Mouse (Mus musculus) intestine, postnatal 0 days (tissue): Measurements from ENCODE around the gene Eif2s2. TPM values are rescaled to one million over a fixed set of nuclear protein-coding genes. Genes with fewer than 3 reads are reported as not detected.
"Not testable (repeated sequence)": the region's sequence is repeated elsewhere in the genome, so short reads cannot be mapped to it uniquely, and the experiment has no call there.

ENCODE experiments used
- ATAC-seq: fragments of 200-750 bp; cut with Nextera tagmentation; 2 replicates; pipeline ENCODE4 v1.8.0; 2017; ENCODE audit warnings: mild to moderate bottlenecking, moderate TSS enrichment, moderate library complexity
- H3K27ac ChIP-seq: fragments of 300-500 bp; sonication (generic); 2 replicates; pipeline ENCODE4 v1.5.1; 2014; ENCODE audit warnings: mild to moderate bottlenecking, low read depth, low read length, moderate library complexity
- H3K27me3 ChIP-seq: fragments of 300-500 bp; sonication (generic); replicated peaks from 2 replicates; pipeline ENCODE4 v1.6.1; 2014; ENCODE audit warnings: low read length, mixed read lengths; ENCODE audit not compliant: control insufficient read depth, insufficient read depth
- H3K36me3 ChIP-seq: fragments of 300-500 bp; sonication (generic); 2 replicates; pipeline ENCODE4 v1.6.1; 2014; ENCODE audit warnings: mild to moderate bottlenecking, moderate library complexity; ENCODE audit not compliant: control insufficient read depth, insufficient read depth
- H3K4me1 ChIP-seq: fragments of 300-500 bp; sonication (generic); replicated peaks from 2 replicates; pipeline ENCODE4 v1.6.1; 2014; ENCODE audit warnings: antibody characterized with exemption, low read length, mixed read lengths; ENCODE audit not compliant: control insufficient read depth, insufficient read depth
- H3K4me2 ChIP-seq: fragments of 300-500 bp; sonication (generic); replicated peaks from 2 replicates; pipeline ENCODE4 v1.6.1; 2014; ENCODE audit warnings: low read depth, mild to moderate bottlenecking, moderate library complexity
- H3K4me3 ChIP-seq: fragments of 300-500 bp; sonication (generic); 2 replicates; pipeline ENCODE4 v1.5.1; 2014; ENCODE audit warnings: low read depth, low read length
- H3K9ac ChIP-seq: fragments of 300-500 bp; sonication (generic); 2 replicates; pipeline ENCODE4 v1.6.1; 2014; ENCODE audit warnings: mild to moderate bottlenecking, low read depth, low read length
- H3K9me3 ChIP-seq: fragments of 300-500 bp; sonication (generic); 2 replicates; pipeline ENCODE4 v1.6.1; 2016; ENCODE audit warnings: mixed run types; ENCODE audit not compliant: control insufficient read depth
- CTCF ChIP-seq: sonication (generic); IDR thresholded peaks from 2 replicates; pipeline ENCODE4 v1.5.1; 2016; ENCODE audit warnings: low read depth, mild to moderate bottlenecking, control low read depth, antibody characterized with exemption, moderate library complexity
- WGBS: fragments of 180-500 bp; shearing (Covaris S2); extraction: QIAGEN DNeasy Blood & Tissue Kit; methylation state at CpG from one replicate; pipeline ENCODE4 v1.1.7; 2014; 5-methylcytosine and 5-hydroxymethylcytosine counted together
- polyA plus RNA-seq: library from polyadenylated mRNA; unstranded; fragments of >200 nt; fragmentation: Nextera tagmentation; extraction: Ambion mirVana; gene quantifications from 2 replicates; pipeline ENCODE4 v1.2.1, GENCODE M21; 2015

Gene Eif2s2
- polyA plus RNA-seq, 1 experiment from 2014 or later, result 80.4 TPM

DNA sequence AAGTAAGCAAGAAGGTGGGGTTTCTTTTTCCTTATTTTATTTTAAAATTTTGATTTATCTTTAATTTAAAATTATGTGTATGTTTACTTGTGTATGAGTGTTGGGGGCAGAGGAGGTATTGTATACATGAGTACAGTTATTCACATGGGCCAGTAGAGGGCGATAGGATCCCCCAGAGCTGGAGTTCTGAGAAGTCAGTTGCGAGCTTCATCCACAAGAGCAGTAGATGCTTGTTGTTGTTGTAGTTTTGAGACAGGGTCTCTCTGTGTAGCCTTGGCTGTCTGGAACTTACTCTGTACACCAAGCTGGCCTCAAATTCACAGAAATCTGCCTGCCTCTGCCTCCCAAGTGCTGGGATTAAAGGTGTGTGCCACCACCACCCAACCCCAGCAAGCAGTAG lies 23.8 kb upstream of the Eif2s2 start:
- Histone ChIP-seq H3K4me3 (no peak overlapping the region), H3K4me1 (no peaks in the 10 kb centered on the region), H3K27ac (no peak overlapping the region), H3K36me3 (no peaks in the 10 kb centered on the region), H3K4me2 (no peak overlapping the region), H3K9me3 (no peaks in the 10 kb centered on the region), H3K9ac (no peak overlapping the region), H3K27me3 (no peaks in the 10 kb centered on the region)
- WGBS, result 24% methylated on average over 2 of the region's 2 CpGs
- ATAC-seq, result no peak
- peak; percentile 77 for TF ChIP-seq CTCF

DNA sequence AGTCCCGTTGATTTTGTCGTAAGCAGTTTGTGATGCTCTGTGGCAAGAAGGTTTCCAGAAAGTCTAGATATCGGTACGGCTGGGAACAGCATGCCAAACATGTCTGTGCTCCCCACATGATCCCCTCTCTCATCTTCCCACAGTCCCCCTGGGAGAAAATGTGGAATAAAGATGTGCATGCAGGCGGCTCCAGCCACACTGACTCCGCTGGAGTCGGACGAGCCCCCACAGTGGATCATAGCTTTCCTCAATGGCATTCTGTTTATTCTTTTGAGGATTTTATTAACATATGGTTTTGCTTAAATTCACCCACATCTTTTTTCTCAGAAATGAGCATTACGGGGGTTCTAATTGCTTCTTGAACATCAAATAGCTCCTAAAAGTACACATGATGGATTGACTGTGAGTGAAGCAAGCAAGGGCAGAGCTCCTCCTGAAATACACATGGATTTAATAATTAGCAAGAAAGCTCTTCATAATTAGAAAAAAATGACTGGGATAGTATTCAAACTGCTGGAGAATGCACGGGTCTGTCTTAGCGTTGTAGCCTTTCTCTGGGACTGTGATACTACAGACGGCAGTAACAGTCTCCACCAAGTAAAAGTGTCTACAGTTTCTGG lies 23.3 kb upstream of the Eif2s2 start:
- Histone ChIP-seq H3K27ac (no peak overlapping the region), H3K9me3 (no peaks in the 10 kb centered on the region), H3K4me2 (no peak overlapping the region), H3K36me3 (no peaks in the 10 kb centered on the region), H3K4me1 (no peaks in the 10 kb centered on the region), H3K4me3 (no peak overlapping the region), H3K9ac (no peak overlapping the region), H3K27me3 (no peaks in the 10 kb centered on the region)
- no peak for TF ChIP-seq CTCF
- ATAC-seq, result no peak
- WGBS, result 71% methylated on average over 12 of the region's 12 CpGs

DNA sequence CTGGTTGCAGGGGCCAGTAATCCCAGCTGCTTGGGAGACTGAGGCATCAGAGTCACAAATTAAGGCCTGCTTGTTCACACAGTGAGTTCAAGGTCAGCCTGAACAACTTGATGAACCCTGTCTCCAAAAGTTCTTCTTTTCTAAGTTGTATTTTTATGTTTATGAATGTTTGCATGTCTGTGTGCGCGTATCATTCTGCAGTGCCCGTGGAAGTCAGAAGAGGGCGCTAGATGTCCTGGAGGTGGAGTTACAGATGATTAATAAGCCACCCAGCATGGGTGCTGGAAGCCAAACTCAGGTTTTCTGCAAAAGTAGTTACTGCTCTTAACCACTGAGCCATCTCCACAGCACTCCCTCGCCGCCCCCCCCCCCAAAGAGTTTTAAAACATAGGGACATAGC lies 17.1 kb upstream of the Eif2s2 start:
- ATAC-seq, result no peak
- H3K27ac ChIP-seq, result no peak overlapping the region
- peak; percentile 26; the same call in 1 of the 2 replicates for TF ChIP-seq CTCF
- H3K4me3 ChIP-seq, result no peak overlapping the region
- no peak overlapping the region for H3K9ac ChIP-seq
- WGBS, result 77% methylated on average over 6 of the region's 6 CpGs
- H3K9me3 ChIP-seq, result no peaks in the 10 kb centered on the region
- H3K27me3 ChIP-seq, result no peaks in the 10 kb centered on the region
- H3K4me2 ChIP-seq, result no peak overlapping the region
- H3K36me3 ChIP-seq, result no peaks in the 10 kb centered on the region
- no peaks in the 10 kb centered on the region for H3K4me1 ChIP-seq

DNA sequence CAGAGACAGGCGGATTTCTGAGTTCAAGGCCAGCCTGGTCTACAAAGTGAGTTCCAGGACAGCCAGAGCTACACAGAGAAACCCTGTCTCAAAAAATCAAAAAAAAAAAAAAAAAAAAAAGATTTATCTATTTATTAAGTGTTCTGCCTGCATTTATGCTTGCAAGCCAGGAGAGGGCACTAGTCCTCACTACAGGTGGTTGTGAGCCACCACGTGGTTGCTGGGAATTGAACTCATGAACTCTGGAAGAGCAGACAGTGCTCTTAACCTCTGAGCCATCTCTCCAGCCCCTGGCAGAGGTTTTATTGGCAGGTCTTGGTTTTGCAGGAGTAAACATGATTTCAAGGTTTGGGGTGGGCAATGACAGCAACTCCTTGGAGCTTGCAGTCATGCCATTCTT lies 15.5 kb upstream of the Eif2s2 start:
- ATAC-seq, H3K27ac ChIP-seq, H3K4me1 ChIP-seq, H3K9ac ChIP-seq, H3K4me2 ChIP-seq, H3K27me3 ChIP-seq, H3K9me3 ChIP-seq, H3K4me3 ChIP-seq, H3K36me3 ChIP-seq: not testable (repeated sequence)
- WGBS, result 52% methylated on average over 2 of the region's 2 CpGs
- TF ChIP-seq CTCF, result peak; percentile 47

DNA sequence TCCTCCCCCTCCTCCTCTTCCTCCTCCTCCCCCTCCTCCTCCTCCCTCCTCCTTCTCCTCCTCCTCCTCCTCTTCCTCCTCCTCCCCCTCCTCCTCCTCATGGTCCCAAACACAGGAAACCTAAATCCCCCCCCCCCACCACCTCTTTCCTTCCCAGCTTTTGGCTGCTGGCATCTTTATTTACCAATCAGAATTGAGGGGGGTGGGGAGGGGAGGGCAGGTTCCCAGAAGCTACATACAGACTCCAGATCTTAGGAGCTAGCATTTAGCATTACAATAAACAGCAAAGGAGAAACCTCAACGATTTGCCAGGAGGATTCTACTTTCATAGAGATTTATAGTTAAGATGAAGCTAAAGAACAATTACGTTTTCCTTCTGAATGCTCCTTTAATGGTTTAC lies 13.1 kb upstream of the Eif2s2 start:
- Histone ChIP-seq H3K4me3 (no peak overlapping the region), H3K4me1 (no peaks in the 10 kb centered on the region), H3K27ac (no peak overlapping the region), H3K27me3 (no peaks in the 10 kb centered on the region), H3K9ac (no peak overlapping the region), H3K4me2 (no peak overlapping the region), H3K36me3 (no peaks in the 10 kb centered on the region), H3K9me3 (no peaks in the 10 kb centered on the region)
- WGBS, result 54% methylated on average over 2 of the region's 2 CpGs
- no peak for TF ChIP-seq CTCF
- no peak for ATAC-seq

DNA sequence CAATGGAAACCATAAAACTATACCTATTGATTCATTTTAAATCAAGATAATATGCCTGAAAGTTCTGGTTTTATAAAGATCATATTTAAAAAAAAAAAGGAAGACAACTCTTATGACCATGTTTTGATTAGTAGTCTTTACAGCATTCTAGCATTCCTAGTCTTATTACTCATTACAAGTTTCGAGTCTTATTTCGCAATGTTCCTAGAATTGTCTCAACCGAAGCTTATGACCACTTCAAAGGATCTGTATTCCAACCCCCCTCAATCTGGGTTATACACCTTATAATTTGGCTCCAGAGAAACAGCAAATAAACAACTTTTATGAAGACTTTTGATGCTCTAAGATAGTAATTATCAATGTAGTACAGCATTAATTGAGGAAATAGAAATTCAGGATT lies 9.4 kb upstream of the Eif2s2 start:
- H3K9me3 ChIP-seq, result no peaks in the 10 kb centered on the region
- no peak overlapping the region for H3K9ac ChIP-seq
- no peak for ATAC-seq
- 58% methylated on average over 3 of the region's 3 CpGs for WGBS
- H3K4me3 ChIP-seq, result no peak overlapping the region
- no peaks in the 10 kb centered on the region for H3K4me1 ChIP-seq
- TF ChIP-seq CTCF, result no peak
- H3K36me3 ChIP-seq, result no peaks in the 10 kb centered on the region
- H3K27me3 ChIP-seq, result no peaks in the 10 kb centered on the region
- no peak overlapping the region for H3K27ac ChIP-seq
- H3K4me2 ChIP-seq, result no peak overlapping the region

DNA sequence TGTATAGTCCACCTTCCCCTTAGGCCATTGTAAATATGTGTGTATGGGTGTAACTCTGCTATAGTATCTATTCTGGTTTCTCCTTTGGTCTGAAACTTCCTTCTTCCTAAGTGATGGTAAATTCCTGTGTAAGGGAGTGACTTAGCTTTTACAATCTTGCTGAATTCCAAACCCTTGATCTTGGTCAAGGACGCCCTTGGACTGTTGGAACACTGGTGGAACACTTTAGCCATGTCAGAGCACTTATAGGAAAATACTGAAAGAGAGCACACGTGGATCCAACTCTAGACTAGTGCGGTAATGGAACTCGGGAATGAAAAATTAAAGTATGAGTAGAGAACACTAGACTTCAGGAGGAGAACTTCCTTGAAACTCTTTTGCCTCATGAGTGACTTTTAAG lies 6.7 kb upstream of the Eif2s2 start:
- H3K27ac ChIP-seq, H3K4me2 ChIP-seq, H3K9ac ChIP-seq, H3K36me3 ChIP-seq, H3K27me3 ChIP-seq, H3K4me3 ChIP-seq, ATAC-seq, H3K9me3 ChIP-seq, H3K4me1 ChIP-seq: not testable (repeated sequence)
- WGBS, result 58% methylated on average over 4 of the region's 4 CpGs

DNA sequence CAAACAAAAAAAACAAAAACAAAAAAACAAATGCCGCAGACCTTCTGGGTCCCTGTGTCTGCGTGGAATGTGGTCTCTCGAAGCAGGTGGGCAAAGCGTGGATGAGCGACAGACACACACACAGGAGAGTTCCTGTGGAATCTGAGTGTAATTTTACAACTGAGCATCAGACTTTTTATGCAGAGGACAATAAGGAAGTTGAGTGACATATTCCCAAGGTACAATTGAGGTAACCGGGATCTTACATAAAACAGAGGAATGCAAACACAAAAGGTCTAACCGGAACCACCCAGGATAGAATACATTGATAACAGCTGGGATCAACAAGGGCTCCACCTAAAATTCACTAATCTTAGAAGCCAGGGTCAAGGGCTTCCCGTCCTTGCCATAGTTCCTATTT lies 6.3 kb upstream of the Eif2s2 start:
- not testable (repeated sequence) for H3K36me3 ChIP-seq, ATAC-seq, H3K4me1 ChIP-seq, H3K27ac ChIP-seq, H3K4me2 ChIP-seq, H3K27me3 ChIP-seq, H3K9ac ChIP-seq, H3K9me3 ChIP-seq, H3K4me3 ChIP-seq
- WGBS, result 64% methylated on average over 8 of the region's 8 CpGs
